11 mouse cellular contexts compared by ENCODE assay signal in genomic region chr13:59910179-59911071, GRCm38 (mm10).
A peak's percentile ranks its signal among the peaks of the same experiment; 100 is the strongest.
DNase-seq lines count a peak whose midpoint lies in the region; ATAC-seq and TF ChIP-seq lines count a peak whose summit lies in the region.
"Had no signal": no experiment of that assay in that cellular context is flagged by ENCODE, and none has a peak within 500 bp of the region (broad histone marks: within the 10 kb centered on the region; RNA-seq: fewer than 3 reads in every experiment).

No protein-coding gene starts in this region.

- no peak overlapping the region for H3K9ac ChIP-seq in lung, embryonic 14.5 days
- H3K9ac ChIP-seq in forebrain, embryonic 11.5 days (ENCODE audit: low read length) = no peak overlapping the region
- H3K9ac ChIP-seq in heart, postnatal 0 days (replicated peaks; ENCODE audit: low read depth, low read length) = no peak overlapping the region; the same call in 1 of the 2 replicates
- H3K9ac ChIP-seq in midbrain, embryonic 16.5 days (ENCODE audit: low read depth, low read length) = no peak overlapping the region
- no peak overlapping the region for H3K9ac ChIP-seq in liver, embryonic 12.5 days

- peak; percentile 30 for DNase-seq in lung, embryonic 14.5 days
- no peak for DNase-seq in lung, postnatal 10 days
- no peak for DNase-seq in forebrain, embryonic 11.5 days (ENCODE audit: low spot score)
- DNase-seq in heart, postnatal 0 days (ENCODE audit: low spot score) = peak; percentile 41
- DNase-seq in adrenal gland, adult 8-10 months = no peak
- DNase-seq: cerebellum, postnatal 14 days; kidney, postnatal 25 days; lung, postnatal 14 days had no signal

- TF ChIP-seq CTCF in lung, embryonic 14.5 days (IDR thresholded peaks at IDR 0.05; ENCODE audit: low read depth) = no peak
- no peak for TF ChIP-seq CTCF in heart, postnatal 0 days (IDR thresholded peaks at IDR 0.05; ENCODE audit: low read depth)

- no peak overlapping the region for H3K4me2 ChIP-seq in lung, embryonic 14.5 days
- H3K4me2 ChIP-seq in forebrain, embryonic 11.5 days (ENCODE audit: low read depth, low read length, severe bottlenecking) = no peak overlapping the region
- H3K4me2 ChIP-seq in heart, postnatal 0 days (ENCODE audit: low read depth, low read length) = 0 out of 2 replicates have a peak overlapping the region, but pooled peaks have one; percentile 4
- no peak overlapping the region for H3K4me2 ChIP-seq in midbrain, embryonic 16.5 days (ENCODE audit: low read length)
- no peak overlapping the region for H3K4me2 ChIP-seq in liver, embryonic 12.5 days

- 48% methylated on average over 8 of the region's 8 CpGs for WGBS in lung, embryonic 14.5 days
- WGBS in forebrain, embryonic 11.5 days = 9% methylated on average over 8 of the region's 8 CpGs
- 35% methylated on average over 8 of the region's 8 CpGs for WGBS in heart, postnatal 0 days
- 9% methylated on average over 8 of the region's 8 CpGs for WGBS in midbrain, embryonic 16.5 days
- 63% methylated on average over 8 of the region's 8 CpGs for WGBS in liver, embryonic 12.5 days (ENCODE audit: insufficient replicate concordance)

- H3K27ac ChIP-seq in lung, embryonic 14.5 days (ENCODE audit: low read depth) = no peak overlapping the region
- peak overlapping the region; percentile 58 for H3K27ac ChIP-seq in forebrain, embryonic 11.5 days (ENCODE audit: low read depth, low read length)
- H3K27ac ChIP-seq in heart, postnatal 0 days (ENCODE audit: low read depth) = no peak overlapping the region
- H3K27ac ChIP-seq in midbrain, embryonic 16.5 days (ENCODE audit: low read length) = 0 out of 2 replicates have a peak overlapping the region, but pooled peaks have one; percentile 22
- no peak overlapping the region for H3K27ac ChIP-seq in liver, embryonic 12.5 days

- ATAC-seq in lung, embryonic 14.5 days (ENCODE audit: insufficient read depth) = no peak
- peak; percentile 65 for ATAC-seq in forebrain, embryonic 11.5 days (replicated peaks; ENCODE audit: low FRiP score)
- no peak for ATAC-seq in heart, postnatal 0 days (ENCODE audit: insufficient read depth, low read depth)
- ATAC-seq in midbrain, embryonic 16.5 days = no peak
- ATAC-seq in liver, embryonic 12.5 days = no peak

- no peaks in the 10 kb centered on the region; the same call in 1 of the 2 replicates for H3K9me3 ChIP-seq in lung, embryonic 14.5 days (ENCODE audit: low read depth, low read length)
- H3K9me3 ChIP-seq in forebrain, embryonic 11.5 days (ENCODE audit: control insufficient read depth, low read length) = no peaks in the 10 kb centered on the region; the same call in 1 of the 2 replicates
- 0 out of 2 replicates have a peak, but pooled peaks cover 6% of the 10 kb centered on the region for H3K9me3 ChIP-seq in heart, postnatal 0 days (replicated peaks; ENCODE audit: control insufficient read depth, low read length)
- H3K9me3 ChIP-seq in midbrain, embryonic 16.5 days (replicated peaks; ENCODE audit: control insufficient read depth, low read length, poor library complexity, severe bottlenecking) = no peaks in the 10 kb centered on the region
- H3K9me3 ChIP-seq in liver, embryonic 12.5 days (replicated peaks) = peaks cover 12% of the 10 kb centered on the region

- no peak for TF ChIP-seq EP300 in heart, postnatal 0 days (IDR thresholded peaks at IDR 0.05; ENCODE audit: low read depth)

- H3K4me3 ChIP-seq in lung, embryonic 14.5 days (ENCODE audit: low read depth, low read length) = no peak overlapping the region
- no peak overlapping the region for H3K4me3 ChIP-seq in forebrain, embryonic 11.5 days (ENCODE audit: low read depth, low read length)
- H3K4me3 ChIP-seq in heart, postnatal 0 days (ENCODE audit: low read depth, low read length) = no peak overlapping the region
- no peak overlapping the region for H3K4me3 ChIP-seq in midbrain, embryonic 16.5 days (ENCODE audit: low read depth, low read length)
- no peak overlapping the region for H3K4me3 ChIP-seq in liver, embryonic 12.5 days

- H3K27me3 ChIP-seq in lung, embryonic 14.5 days (ENCODE audit: insufficient read depth, low read length) = no peaks in the 10 kb centered on the region
- H3K27me3 ChIP-seq in forebrain, embryonic 11.5 days (ENCODE audit: control insufficient read depth, insufficient read depth, low read length) = no peaks in the 10 kb centered on the region
- H3K27me3 ChIP-seq in heart, postnatal 0 days (ENCODE audit: control insufficient read depth, insufficient read depth, low read length) = no peaks in the 10 kb centered on the region
- H3K27me3 ChIP-seq in midbrain, embryonic 16.5 days (ENCODE audit: control insufficient read depth, insufficient read depth, low read depth, low read length) = no peaks in the 10 kb centered on the region
- H3K27me3 ChIP-seq in liver, embryonic 12.5 days (replicated peaks) = no peaks in the 10 kb centered on the region

- no peaks in the 10 kb centered on the region for H3K36me3 ChIP-seq in lung, embryonic 14.5 days (ENCODE audit: insufficient read depth)
- no peaks in the 10 kb centered on the region for H3K36me3 ChIP-seq in forebrain, embryonic 11.5 days (ENCODE audit: control insufficient read depth, insufficient read depth, low read length)
- no peaks in the 10 kb centered on the region for H3K36me3 ChIP-seq in heart, postnatal 0 days (replicated peaks; ENCODE audit: control insufficient read depth, insufficient read depth, low read length)
- no peaks in the 10 kb centered on the region for H3K36me3 ChIP-seq in midbrain, embryonic 16.5 days (ENCODE audit: control insufficient read depth, insufficient read depth, low read length)
- H3K36me3 ChIP-seq in liver, embryonic 12.5 days = no peaks in the 10 kb centered on the region
- H3K36me3 ChIP-seq: G1E had no signal

- no peaks in the 10 kb centered on the region for H3K4me1 ChIP-seq in lung, embryonic 14.5 days (ENCODE audit: insufficient read depth)
- H3K4me1 ChIP-seq in forebrain, embryonic 11.5 days (replicated peaks; ENCODE audit: control insufficient read depth, insufficient read depth, low read length) = no peaks in the 10 kb centered on the region; the same call in 1 of the 2 replicates
- peaks cover 12% of the 10 kb centered on the region; the same call in 1 of the 2 replicates for H3K4me1 ChIP-seq in heart, postnatal 0 days (ENCODE audit: control insufficient read depth, insufficient read depth)
- peaks cover 12% of the 10 kb centered on the region for H3K4me1 ChIP-seq in midbrain, embryonic 16.5 days (ENCODE audit: control insufficient read depth, insufficient read depth, low read length)
- no peaks in the 10 kb centered on the region for H3K4me1 ChIP-seq in liver, embryonic 12.5 days

Comparison
In these comparisons a context has a peak if more than half of its experiments do, and no peak if none do; other contexts are left out.
1. DNase-seq: peak in lung, embryonic 14.5 days (single experiment) and heart, postnatal 0 days (single experiment); none in lung, postnatal 10 days (single experiment), forebrain, embryonic 11.5 days (single experiment) and adrenal gland, adult 8-10 months (single experiment).
2. H3K27ac ChIP-seq: peak in forebrain, embryonic 11.5 days (single experiment) and midbrain, embryonic 16.5 days (single experiment); none in lung, embryonic 14.5 days (single experiment), heart, postnatal 0 days (single experiment) and liver, embryonic 12.5 days (single experiment).